Mouse (Mus musculus) granulocyte monocyte progenitor cell, adult 5-6 weeks (primary cell): ENCODE measurements around the gene Adgre1. TPM values are rescaled to one million over a fixed set of nuclear protein-coding genes. Genes with fewer than 3 reads are reported as not detected.

Experiments
- total RNA-seq, 2 experiments: library from RNA; stranded (forward) in 1 of 2; stranded (reverse) in 1 of 2; fragments of 200-712, 200-1000 nt in 1 of 2; fragments of >200 nt in 1 of 2; fragmentation: Nextera tagmentation in 1 of 2; gene quantifications; 2 replicates each; pipeline ENCODE4 v1.2.3; 2014 to 2017

The Adgre1 gene
- total RNA-seq, 2 experiments from 2014 or later: 10.5 to 15.5 TPM

Other genes starting within 250 kb of the Adgre1 start
- gene Cd70, start 208.9 kb upstream of the Adgre1 start, total RNA-seq (2014; fragmentation: Nextera tagmentation): not detected in 2 replicates
- not detected in 2 replicates for gene Cd70, start 208.9 kb upstream of the Adgre1 start, total RNA-seq (2017)
- gene Tnfsf14, start 164.5 kb upstream of the Adgre1 start, total RNA-seq (2014; fragmentation: Nextera tagmentation): 6.4 and 7.6 TPM in 2 replicates
- gene Tnfsf14, start 164.5 kb upstream of the Adgre1 start, total RNA-seq (2017): 5.2 and 5.8 TPM in 2 replicates
- 59.6 and 67.4 TPM in 2 replicates for gene C3, start 130.6 kb upstream of the Adgre1 start, total RNA-seq (2014; fragmentation: Nextera tagmentation)
- 146 and 183 TPM in 2 replicates for gene C3, start 130.6 kb upstream of the Adgre1 start, total RNA-seq (2017)
- 26.6 and 27.2 TPM in 2 replicates for gene Gpr108, start 110.2 kb upstream of the Adgre1 start, total RNA-seq (2014; fragmentation: Nextera tagmentation)
- gene Gpr108, start 110.2 kb upstream of the Adgre1 start, total RNA-seq (2017): 18.9 and 20.9 TPM in 2 replicates
- gene Trip10, start 109.2 kb upstream of the Adgre1 start, total RNA-seq (2014; fragmentation: Nextera tagmentation): 8.3 and 9.9 TPM in 2 replicates
- gene Trip10, start 109.2 kb upstream of the Adgre1 start, total RNA-seq (2017): 5.6 and 8.6 TPM in 2 replicates
- 139 and 141 TPM in 2 replicates for gene Vav1, start 79.6 kb upstream of the Adgre1 start, total RNA-seq (2014; fragmentation: Nextera tagmentation)
- gene Vav1, start 79.6 kb upstream of the Adgre1 start, total RNA-seq (2017): 284 and 301 TPM in 2 replicates
- gene Vmn2r120, start 186.8 kb downstream of the Adgre1 start, total RNA-seq (2014; fragmentation: Nextera tagmentation): not detected in 2 replicates
- gene Vmn2r120, start 186.8 kb downstream of the Adgre1 start, total RNA-seq (2017): not detected in 2 replicates